Mouse (Mus musculus) common myeloid progenitor, adult 5-6 weeks (primary cell): ENCODE results near the gene Epha3. TPM values are rescaled to one million over a fixed set of nuclear protein-coding genes. Genes with fewer than 3 reads are reported as not detected.

Source experiments
- ATAC-seq: replicated peaks from 2 replicates; pipeline ENCODE4 v1.8.0; 2016; ENCODE audit warnings: low read depth, mild to moderate bottlenecking, moderate TSS enrichment, inconsistent platforms; ENCODE audit not compliant: poor library complexity, severe bottlenecking
- total RNA-seq: library from RNA; stranded (forward); fragments of 200-1000, 187-1606 nt; gene quantifications from 2 replicates; pipeline ENCODE4 v1.2.3, GENCODE M21; 2017

The Epha3 gene
- total RNA-seq, 1 experiment from 2014 or later = not detected

DNA sequence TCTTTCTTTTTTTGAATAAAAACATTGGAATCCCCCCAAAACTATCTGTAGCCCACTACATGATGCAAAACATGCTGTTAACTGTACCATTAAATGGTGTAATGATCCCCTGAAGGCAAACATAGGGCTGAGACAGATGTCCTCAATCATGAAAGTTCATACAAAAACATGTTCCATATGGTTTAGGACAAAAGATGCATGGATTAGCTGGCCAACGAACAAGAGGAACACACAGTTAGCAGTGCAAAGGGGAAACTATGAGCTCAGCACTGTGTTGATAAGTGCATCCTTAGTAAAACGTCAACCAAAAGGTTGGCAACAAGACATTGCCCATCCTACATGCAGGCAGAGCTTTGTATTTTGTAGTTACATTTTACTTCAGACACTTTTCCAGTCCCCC is 335.2 kb downstream of the Epha3 start:
- ATAC-seq = no peak

DNA sequence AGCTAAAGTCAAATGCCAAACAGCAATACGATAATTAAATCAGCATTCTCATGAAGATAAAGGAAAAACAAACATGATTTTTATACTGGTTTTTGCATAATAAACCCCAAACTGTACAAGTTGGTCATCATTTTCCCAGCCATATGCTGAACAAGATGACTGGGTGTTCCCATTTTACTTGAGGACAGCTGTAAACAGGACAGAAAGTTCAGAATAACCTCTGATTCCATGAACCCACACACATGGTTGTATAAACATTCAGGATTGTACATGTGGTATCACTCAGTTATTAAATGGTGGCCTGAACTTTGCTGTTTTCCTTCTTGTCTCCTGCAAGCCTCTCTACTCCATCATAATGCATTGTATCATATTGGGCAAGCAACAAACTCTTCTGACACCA is 346.3 kb downstream of the Epha3 start:
- ATAC-seq = no peak

DNA sequence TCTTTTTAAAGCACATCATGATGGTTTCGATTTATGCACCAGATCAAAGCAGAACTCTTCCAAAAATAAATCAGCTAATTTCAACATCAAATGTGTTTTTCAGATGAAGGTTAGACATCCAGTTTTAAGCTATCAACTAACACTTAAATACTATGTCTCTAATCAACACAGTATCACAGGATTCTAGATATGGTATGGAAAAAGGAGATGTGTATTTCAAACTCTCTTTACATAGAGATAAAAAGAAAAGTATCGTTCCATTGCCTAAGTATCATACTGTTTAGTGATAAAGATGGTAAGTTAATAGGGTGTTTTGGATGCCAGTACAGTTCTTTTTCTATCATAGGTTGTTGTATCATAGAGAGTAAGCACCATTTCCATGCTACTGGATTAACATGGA is 353.9 kb downstream of the Epha3 start:
- ATAC-seq = no peak

DNA sequence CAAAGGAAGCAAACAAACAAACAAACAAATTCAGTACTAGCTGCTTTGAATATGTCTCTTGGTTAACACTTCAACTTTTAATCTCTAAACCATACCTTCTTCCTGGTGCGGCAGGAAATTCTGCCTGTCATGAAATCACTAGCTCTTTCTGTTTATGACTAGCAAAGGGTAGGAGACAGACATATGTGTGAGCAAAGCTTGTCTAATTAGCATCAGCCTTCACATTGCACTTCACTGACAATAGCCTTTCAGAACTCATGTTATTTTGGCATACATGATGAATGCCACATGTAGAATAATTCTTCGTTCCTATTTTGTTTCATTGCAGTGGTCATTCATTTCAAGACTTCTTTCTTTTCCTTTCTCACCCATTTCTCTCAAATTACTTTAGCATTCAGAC is 357.5 kb downstream of the Epha3 start:
- no peak for ATAC-seq

DNA sequence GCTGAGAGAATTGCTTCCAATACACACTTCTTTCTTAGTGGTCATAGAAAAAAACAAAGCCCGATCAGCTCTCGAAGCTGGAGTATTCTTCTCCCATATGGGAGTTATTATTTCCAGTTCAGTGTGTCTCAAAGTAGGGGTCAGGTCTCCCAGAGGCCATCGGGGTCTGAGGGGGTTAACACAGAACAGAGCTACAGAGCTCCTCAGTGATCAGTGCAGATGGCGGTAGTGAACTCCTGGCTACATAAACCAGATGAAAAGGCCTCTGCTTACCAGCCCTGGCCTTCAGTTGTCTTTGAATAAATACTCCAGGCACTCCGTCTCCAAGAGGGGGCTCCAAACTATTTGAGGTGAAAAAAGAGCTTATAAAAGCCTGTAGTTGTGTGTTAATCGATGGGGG is 362.5 kb downstream of the Epha3 start:
- no peak for ATAC-seq

DNA sequence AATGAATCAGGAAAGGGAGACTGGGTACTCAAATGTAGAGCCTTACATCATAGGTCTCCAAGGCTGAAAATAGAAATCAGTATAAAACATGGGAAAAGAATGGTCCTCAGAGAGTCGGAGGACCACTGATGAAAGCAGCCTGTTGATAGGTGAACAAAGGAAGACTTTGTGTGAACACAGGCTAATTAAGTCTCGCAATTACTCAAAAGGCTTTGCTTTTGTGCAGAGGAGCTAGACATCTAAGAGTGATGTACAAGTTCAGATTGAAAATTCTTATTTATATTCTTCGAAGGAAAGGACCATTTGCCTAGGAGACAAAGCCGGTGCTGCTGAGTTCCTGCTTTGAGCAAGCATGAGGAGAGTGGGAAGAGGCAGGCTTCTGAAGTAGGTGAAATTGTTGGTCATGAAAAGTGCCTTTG is 363.0 kb downstream of the Epha3 start:
- ATAC-seq = no peak
